Mouse (Mus musculus): Measurements from ENCODE around the gene Zfp786. TPM values are rescaled to one million over a fixed set of nuclear protein-coding genes. Genes with fewer than 3 reads are reported as not detected.

Gene Zfp786
- 19.5 and 20.9 TPM in 2 replicates for polyA plus RNA-seq (2015; fragmentation: Nextera tagmentation; extraction: Ambion mirVana)

- Histone ChIP-seq H3K4me3 (ENCODE audit: low read depth, low read length) (peak within 1 kb of the TSS; percentile 56), H3K27ac (ENCODE audit: low read length) (peak within 1 kb of the TSS; percentile 92), H3K27me3 (ENCODE audit: control insufficient read depth, insufficient read depth, low read depth, low read length) (no peaks in the 10 kb centered on the region), H3K9me3 (replicated peaks; ENCODE audit: control insufficient read depth, low read length, poor library complexity, severe bottlenecking) (no peaks in the 10 kb centered on the region), H3K9ac (ENCODE audit: low read depth, low read length) (peak within 1 kb of the TSS; percentile 91), H3K36me3 (ENCODE audit: control insufficient read depth, insufficient read depth, low read length) (0 out of 2 replicates have a peak, but pooled peaks cover 5% of the 10 kb centered on the region), H3K4me2 (ENCODE audit: low read length) (peak within 1 kb of the TSS; percentile 63), H3K4me1 (ENCODE audit: control insufficient read depth, insufficient read depth, low read length) (peaks cover 15% of the 10 kb centered on the region)
- WGBS, result 1% methylated on average over 64 of the region's 64 CpGs
- ATAC-seq, result peak; percentile 91
Measured at GRCm38 (mm10) chr6:47830104-47831078, at the start of gene Zfp786. Gene Zfp786 (minus strand): TSS chr6:47830867.

GRCm38 (mm10) chr6:47880166-47880565 lies 49.5 kb upstream of the Zfp786 start:
- Histone ChIP-seq H3K27ac (ENCODE audit: low read length) (no peak overlapping the region), H3K27me3 (ENCODE audit: control insufficient read depth, insufficient read depth, low read depth, low read length) (no peaks in the 10 kb centered on the region), H3K4me1 (ENCODE audit: control insufficient read depth, insufficient read depth, low read length) (peaks cover 15% of the 10 kb centered on the region), H3K36me3 (ENCODE audit: control insufficient read depth, insufficient read depth, low read length) (peaks cover 30% of the 10 kb centered on the region), H3K9me3 (replicated peaks; ENCODE audit: control insufficient read depth, low read length, poor library complexity, severe bottlenecking) (no peaks in the 10 kb centered on the region), H3K9ac (ENCODE audit: low read depth, low read length) (no peak overlapping the region), H3K4me3 (ENCODE audit: low read depth, low read length) (no peak overlapping the region), H3K4me2 (ENCODE audit: low read length) (no peak overlapping the region)
- ATAC-seq, result no peak
- 96% methylated on average over 10 of the region's 10 CpGs for WGBS

- no peak for ATAC-seq
- Histone ChIP-seq H3K4me1 (ENCODE audit: control insufficient read depth, insufficient read depth, low read length) (peaks cover 15% of the 10 kb centered on the region), H3K27me3 (ENCODE audit: control insufficient read depth, insufficient read depth, low read depth, low read length) (no peaks in the 10 kb centered on the region), H3K27ac (ENCODE audit: low read length) (no peak overlapping the region), H3K4me3 (ENCODE audit: low read depth, low read length) (peak overlapping the region; percentile 98), H3K36me3 (ENCODE audit: control insufficient read depth, insufficient read depth, low read length) (peaks cover 23% of the 10 kb centered on the region), H3K9me3 (replicated peaks; ENCODE audit: control insufficient read depth, low read length, poor library complexity, severe bottlenecking) (no peaks in the 10 kb centered on the region), H3K4me2 (ENCODE audit: low read length) (peak overlapping the region; percentile 73), H3K9ac (ENCODE audit: low read depth, low read length) (peak overlapping the region; percentile 96)
- WGBS, result 64% methylated on average over 4 of the region's 4 CpGs
Measured at GRCm38 (mm10) chr6:47879049-47879716, 48.5 kb upstream of the Zfp786 start.

- 29% methylated on average over 3 of the region's 3 CpGs for WGBS
- Histone ChIP-seq H3K27me3 (ENCODE audit: control insufficient read depth, insufficient read depth, low read depth, low read length) (no peaks in the 10 kb centered on the region), H3K9ac (ENCODE audit: low read depth, low read length) (peak overlapping the region; percentile 96), H3K4me2 (ENCODE audit: low read length) (peak overlapping the region; percentile 73), H3K4me3 (ENCODE audit: low read depth, low read length) (peak overlapping the region; percentile 98), H3K4me1 (ENCODE audit: control insufficient read depth, insufficient read depth, low read length) (peaks cover 15% of the 10 kb centered on the region), H3K9me3 (replicated peaks; ENCODE audit: control insufficient read depth, low read length, poor library complexity, severe bottlenecking) (no peaks in the 10 kb centered on the region), H3K36me3 (ENCODE audit: control insufficient read depth, insufficient read depth, low read length) (peaks cover 21% of the 10 kb centered on the region), H3K27ac (ENCODE audit: low read length) (peak overlapping the region; percentile 98)
- no peak for ATAC-seq
Measured at GRCm38 (mm10) chr6:47878593-47878992, 47.9 kb upstream of the Zfp786 start.

- peaks cover 17% of the 10 kb centered on the region for H3K36me3 ChIP-seq (ENCODE audit: control insufficient read depth, insufficient read depth, low read length)
- no peak for ATAC-seq
- no peaks in the 10 kb centered on the region for H3K27me3 ChIP-seq (ENCODE audit: control insufficient read depth, insufficient read depth, low read depth, low read length)
- peak overlapping the region; percentile 73 for H3K4me2 ChIP-seq (ENCODE audit: low read length)
- under 1% methylated on average over 11 of the region's 11 CpGs for WGBS
- no peaks in the 10 kb centered on the region for H3K9me3 ChIP-seq (replicated peaks; ENCODE audit: control insufficient read depth, low read length, poor library complexity, severe bottlenecking)
- peaks cover 15% of the 10 kb centered on the region for H3K4me1 ChIP-seq (ENCODE audit: control insufficient read depth, insufficient read depth, low read length)
- peak overlapping the region; percentile 98 for H3K27ac ChIP-seq (ENCODE audit: low read length)
- peak overlapping the region; percentile 98 for H3K4me3 ChIP-seq (ENCODE audit: low read depth, low read length)
- peak overlapping the region; percentile 96 for H3K9ac ChIP-seq (ENCODE audit: low read depth, low read length)
Measured at GRCm38 (mm10) chr6:47878133-47878514, 47.5 kb upstream of the Zfp786 start.

GRCm38 (mm10) chr6:47877461-47878132 lies 46.9 kb upstream of the Zfp786 start:
- Histone ChIP-seq H3K4me2 (ENCODE audit: low read length) (peak overlapping the region; percentile 73), H3K9me3 (replicated peaks; ENCODE audit: control insufficient read depth, low read length, poor library complexity, severe bottlenecking) (no peaks in the 10 kb centered on the region), H3K27ac (ENCODE audit: low read length) (peak overlapping the region; percentile 98), H3K4me1 (ENCODE audit: control insufficient read depth, insufficient read depth, low read length) (peaks cover 15% of the 10 kb centered on the region), H3K4me3 (ENCODE audit: low read depth, low read length) (peak overlapping the region; percentile 98), H3K9ac (ENCODE audit: low read depth, low read length) (peak overlapping the region; percentile 96), H3K27me3 (ENCODE audit: control insufficient read depth, insufficient read depth, low read depth, low read length) (no peaks in the 10 kb centered on the region), H3K36me3 (ENCODE audit: control insufficient read depth, insufficient read depth, low read length) (peaks cover 15% of the 10 kb centered on the region)
- WGBS, result under 1% methylated on average over 70 of the region's 71 CpGs
- peak; percentile 97 for ATAC-seq

GRCm38 (mm10) chr6:47877058-47877457 lies 46.4 kb upstream of the Zfp786 start, which contains the start of gene Zfp282:
Gene Zfp282 (plus strand): TSS chr6:47877204.
- Histone ChIP-seq H3K4me3 (ENCODE audit: low read depth, low read length) (peak within 1 kb of the TSS; percentile 98), H3K4me1 (ENCODE audit: control insufficient read depth, insufficient read depth, low read length) (peaks cover 15% of the 10 kb centered on the region), H3K9ac (ENCODE audit: low read depth, low read length) (peak within 1 kb of the TSS; percentile 96), H3K9me3 (replicated peaks; ENCODE audit: control insufficient read depth, low read length, poor library complexity, severe bottlenecking) (no peaks in the 10 kb centered on the region), H3K4me2 (ENCODE audit: low read length) (peak within 1 kb of the TSS; percentile 73), H3K36me3 (ENCODE audit: control insufficient read depth, insufficient read depth, low read length) (peaks cover 15% of the 10 kb centered on the region), H3K27me3 (ENCODE audit: control insufficient read depth, insufficient read depth, low read depth, low read length) (no peaks in the 10 kb centered on the region), H3K27ac (ENCODE audit: low read length) (peak within 1 kb of the TSS; percentile 98)
- ATAC-seq, result no peak
- WGBS, result 5% methylated on average over 9 of the region's 9 CpGs

GRCm38 (mm10) chr6:47872266-47872665 lies 41.6 kb upstream of the Zfp786 start:
- ATAC-seq, result no peak
- H3K36me3 ChIP-seq (ENCODE audit: control insufficient read depth, insufficient read depth, low read length), result peaks cover 20% of the 10 kb centered on the region
- no peak overlapping the region for H3K27ac ChIP-seq (ENCODE audit: low read length)
- no peaks in the 10 kb centered on the region for H3K9me3 ChIP-seq (replicated peaks; ENCODE audit: control insufficient read depth, low read length, poor library complexity, severe bottlenecking)
- no peaks in the 10 kb centered on the region for H3K27me3 ChIP-seq (ENCODE audit: control insufficient read depth, insufficient read depth, low read depth, low read length)
- no peaks in the 10 kb centered on the region for H3K4me1 ChIP-seq (ENCODE audit: control insufficient read depth, insufficient read depth, low read length)
- no peak overlapping the region for H3K9ac ChIP-seq (ENCODE audit: low read depth, low read length)
- WGBS, result 88% methylated on average over 5 of the region's 5 CpGs
- no peak overlapping the region for H3K4me3 ChIP-seq (ENCODE audit: low read depth, low read length)
- no peak overlapping the region for H3K4me2 ChIP-seq (ENCODE audit: low read length)

Measured in midbrain, embryonic 16.5 days (tissue).